17 mouse cellular contexts compared by ENCODE assay signal in genomic region chr12:87040166-87040565, GRCm38 (mm10). TPM values are rescaled to one million over a fixed set of nuclear protein-coding genes. Genes with fewer than 3 reads are reported as not detected.
DNase-seq lines count a peak whose midpoint lies in the region; ATAC-seq and TF ChIP-seq lines count a peak whose summit lies in the region.
"Had no signal": no experiment of that assay in that cellular context is flagged by ENCODE, and none has a peak within 500 bp of the region (broad histone marks: within the 10 kb centered on the region; RNA-seq: fewer than 3 reads in every experiment).

No protein-coding gene starts in this region.

- no peaks in the 10 kb centered on the region for H3K9me3 ChIP-seq in lung, postnatal 0 days (ENCODE audit: low read length)
- H3K9me3 ChIP-seq: embryonic facial prominence, embryonic 15.5 days; hindbrain, embryonic 10.5 days; kidney, embryonic 15.5 days; neural tube, embryonic 13.5 days had no signal

- no peaks in the 10 kb centered on the region for H3K36me3 ChIP-seq in lung, postnatal 0 days (ENCODE audit: insufficient read depth, low read length)
- H3K36me3 ChIP-seq: embryonic facial prominence, embryonic 15.5 days; hindbrain, embryonic 10.5 days; kidney, embryonic 15.5 days; neural tube, embryonic 13.5 days had no signal

- WGBS in lung, postnatal 0 days = 59% methylated on average over 4 of the region's 4 CpGs

- H3K27me3 ChIP-seq in lung, postnatal 0 days (replicated peaks; ENCODE audit: insufficient read depth, low read length) = no peaks in the 10 kb centered on the region
- H3K27me3 ChIP-seq: embryonic facial prominence, embryonic 15.5 days; kidney, embryonic 15.5 days; neural tube, embryonic 13.5 days had no signal

- no peak for ATAC-seq in lung, postnatal 0 days

- peak; percentile 39 for DNase-seq in adrenal gland, adult 2 months
- no peak for DNase-seq in adrenal gland, adult 8-10 months
- DNase-seq in lung, postnatal 0 days (ENCODE audit: low spot score) = peak; percentile 24
- no peak for DNase-seq in lung, adult 18-20 months
- DNase-seq in brain, adult 2 months (ENCODE audit: low read depth, low spot score) = peak; percentile 37
- peak; percentile 32 for DNase-seq in lung, postnatal 14 days
- DNase-seq in thymus, postnatal 14 days = no peak
- no peak for DNase-seq in left cerebral cortex, adult 18-20 months (ENCODE audit: low spot score in 2 of 2)
- DNase-seq: B cell, adult 2 months; gastrocnemius, postnatal 10 days had no signal

- TF ChIP-seq EP300 in lung, postnatal 0 days (IDR thresholded peaks at IDR 0.05) = no peak

- H3K4me3 ChIP-seq in lung, postnatal 0 days (ENCODE audit: low read depth, low read length) = no peak overlapping the region
- H3K4me3 ChIP-seq: embryonic facial prominence, embryonic 15.5 days; hindbrain, embryonic 10.5 days; kidney, embryonic 15.5 days; neural tube, embryonic 13.5 days had no signal

- no peak overlapping the region for H3K9ac ChIP-seq in lung, postnatal 0 days (replicated peaks; ENCODE audit: low read depth)
- H3K9ac ChIP-seq: embryonic facial prominence, embryonic 15.5 days; kidney, embryonic 15.5 days; neural tube, embryonic 13.5 days had no signal

- H3K4me2 ChIP-seq in lung, postnatal 0 days (replicated peaks; ENCODE audit: low read depth, low read length) = no peak overlapping the region
- H3K4me2 ChIP-seq: embryonic facial prominence, embryonic 15.5 days; kidney, embryonic 15.5 days; neural tube, embryonic 13.5 days had no signal

- no peaks in the 10 kb centered on the region for H3K4me1 ChIP-seq in lung, postnatal 0 days (ENCODE audit: insufficient read depth, low read depth, low read length)
- H3K4me1 ChIP-seq: embryonic facial prominence, embryonic 15.5 days; kidney, embryonic 15.5 days had no signal

- TF ChIP-seq CTCF in lung, postnatal 0 days (IDR thresholded peaks at IDR 0.05) = no peak

- H3K27ac ChIP-seq in lung, postnatal 0 days (ENCODE audit: low read length) = no peak overlapping the region
- H3K27ac ChIP-seq: embryonic facial prominence, embryonic 15.5 days; hindbrain, embryonic 10.5 days; kidney, embryonic 15.5 days; neural tube, embryonic 13.5 days had no signal

RNA-seq across cellular contexts. Expression of gene Tmem63c, which starts 19.0 kb away (rescaled TPM):
- total RNA-seq in adrenal gland, adult 2 months (2021) = 1 to 10 TPM; 1.3 to 2.4 TPM
- 1.0 and 1.8 TPM in 2 replicates for polyA plus RNA-seq in adrenal gland, adult 2 months (2012; rRNA removed)
- 1 to 10 TPM; 2.3 to 4.8 (median 3.1) TPM for total RNA-seq in adrenal gland, adult 8-10 months (2022)
- polyA plus RNA-seq in lung, postnatal 0 days (2015; fragmentation: Nextera tagmentation; extraction: Ambion mirVana) = 0.11 and 0.12 TPM in 2 replicates
- total RNA-seq in left cerebral cortex, adult 18-20 months (2021) = 10 to 100 TPM; 37.7 to 41.2 TPM
- total RNA-seq: megakaryocyte progenitor cell, adult 5-6 weeks had no signal

RNA-seq across cellular contexts. Expression of gene Zdhhc22, which starts 49.9 kb away (rescaled TPM):
- 1 to 10 TPM; 1.2 to 1.4 TPM for total RNA-seq in adrenal gland, adult 2 months (2021)
- polyA plus RNA-seq in adrenal gland, adult 2 months (2012; rRNA removed) = 3.1 and 5.2 TPM in 2 replicates
- 1 to 10 TPM; 1.8 to 4.7 (median 3.0) TPM for total RNA-seq in adrenal gland, adult 8-10 months (2022)
- 0.04 TPM in 1 of 2 replicates, not detected in the other for polyA plus RNA-seq in lung, postnatal 0 days (2015; fragmentation: Nextera tagmentation; extraction: Ambion mirVana)
- total RNA-seq in left cerebral cortex, adult 18-20 months (2021) = 10 to 100 TPM; 53.8 to 58.4 TPM
- total RNA-seq: gastrocnemius, postnatal 10 days; megakaryocyte progenitor cell, adult 5-6 weeks had no signal
- polyA plus RNA-seq: spleen, adult 2 months; urinary bladder, adult 2 months had no signal

Comparison
In these comparisons a context has a peak if more than half of its experiments do, and no peak if none do; other contexts are left out.
1. DNase-seq: peak in adrenal gland, adult 2 months (single experiment), lung, postnatal 0 days (single experiment), brain, adult 2 months (single experiment) and lung, postnatal 14 days (single experiment); none in adrenal gland, adult 8-10 months (single experiment), lung, adult 18-20 months (0 of 2), thymus, postnatal 14 days (single experiment) and left cerebral cortex, adult 18-20 months (0 of 2).
2. RNA of gene Tmem63c, which starts 19.0 kb away (total RNA-seq): 37.7 to 41.2 TPM in left cerebral cortex, adult 18-20 months; 2.3 to 4.8 TPM in adrenal gland, adult 8-10 months and 1.3 to 2.4 TPM in adrenal gland, adult 2 months; every median in the first group is over 4 times any median in the second.
3. RNA of gene Zdhhc22, which starts 49.9 kb away (total RNA-seq): 53.8 to 58.4 TPM in left cerebral cortex, adult 18-20 months; 1.8 to 4.7 TPM in adrenal gland, adult 8-10 months and 1.2 to 1.4 TPM in adrenal gland, adult 2 months; every median in the first group is over 4 times any median in the second.